Mouse (Mus musculus) midbrain, embryonic 10.5 days (tissue): ENCODE measurements at regions not wholly inside any gene's neighbourhood (a gene's known extent, or its start where the extent isn't known, plus 50 kb on each side); places are given as distances from the start of the nearest gene placed in this dataset.

ENCODE experiments used
- DNase-seq: peaks from one replicate; pipeline ENCODE4 v3.0.0-alpha.2; 2017; ENCODE audit warnings: low spot score
- H3K27ac ChIP-seq: fragments of 300-500 bp; sonication (generic); replicated peaks from 2 replicates; pipeline ENCODE4 v1.5.1; 2016; ENCODE audit warnings: mild to moderate bottlenecking
- H3K27me3 ChIP-seq: fragments of 300-500 bp; sonication (generic); 2 replicates; pipeline ENCODE4 v1.6.1; 2016; ENCODE audit warnings: low read depth, mild to moderate bottlenecking; ENCODE audit not compliant: poor library complexity, severe bottlenecking
- H3K36me3 ChIP-seq: fragments of 300-500 bp; sonication (generic); 2 replicates; pipeline ENCODE4 v1.6.1; 2016; ENCODE audit warnings: mild to moderate bottlenecking, moderate library complexity
- H3K4me1 ChIP-seq: fragments of 300-500 bp; sonication (generic); 2 replicates; pipeline ENCODE4 v1.6.1; 2016
- H3K4me3 ChIP-seq: fragments of 300-500 bp; sonication (generic); 2 replicates; pipeline ENCODE4 v1.5.1; 2016; ENCODE audit warnings: mild to moderate bottlenecking, moderate library complexity
- H3K9me3 ChIP-seq: fragments of 300-500 bp; sonication (generic); replicated peaks from 2 replicates; pipeline ENCODE4 v1.6.1; 2016; ENCODE audit warnings: mild to moderate bottlenecking
- whole genome bisulfite sequencing: fragments of 180-500 bp; shearing (Covaris S2); methylation state at CpG from one replicate; pipeline ENCODE4 v1.1.7; 2016; 5-methylcytosine and 5-hydroxymethylcytosine counted together

- Histone ChIP-seq H3K4me1 (no peaks in the 10 kb centered on the region), H3K27me3 (no peaks in the 10 kb centered on the region), H3K36me3 (no peaks in the 10 kb centered on the region), H3K27ac (no peak overlapping the region), H3K4me3 (no peak overlapping the region), H3K9me3 (no peaks in the 10 kb centered on the region)
- DNase-seq: no peak
- WGBS: 82% methylated on average over 7 of the region's 7 CpGs
Measured at GRCm38 (mm10) chr7:95710088-95710487, 461.0 kb upstream of the Tenm4 start.

GRCm38 (mm10) chr7:95720083-95720482 is 451.0 kb upstream of the Tenm4 start:
- no peaks in the 10 kb centered on the region for H3K9me3 ChIP-seq
- no peak overlapping the region for H3K4me3 ChIP-seq
- no peak overlapping the region for H3K27ac ChIP-seq
- no peaks in the 10 kb centered on the region for H3K27me3 ChIP-seq
- no peak for DNase-seq
- H3K36me3 ChIP-seq: no peaks in the 10 kb centered on the region
- no peaks in the 10 kb centered on the region for H3K4me1 ChIP-seq

GRCm38 (mm10) chr7:95725716-95726487 is 445.1 kb upstream of the Tenm4 start:
- Histone ChIP-seq H3K4me1 (no peaks in the 10 kb centered on the region), H3K36me3 (no peaks in the 10 kb centered on the region), H3K27me3 (no peaks in the 10 kb centered on the region), H3K9me3 (no peaks in the 10 kb centered on the region), H3K27ac (no peak overlapping the region), H3K4me3 (no peak overlapping the region)
- no peak for DNase-seq
- 87% methylated on average over 2 of the region's 2 CpGs for WGBS

GRCm38 (mm10) chr7:95733807-95734206 is 437.2 kb upstream of the Tenm4 start:
- DNase-seq: no peak
- Histone ChIP-seq H3K27me3 (no peaks in the 10 kb centered on the region), H3K27ac (no peak overlapping the region), H3K4me1 (no peaks in the 10 kb centered on the region), H3K4me3 (no peak overlapping the region), H3K9me3 (no peaks in the 10 kb centered on the region), H3K36me3 (no peaks in the 10 kb centered on the region)
- WGBS: 88% methylated on average over 1 of the region's 1 CpGs

- Histone ChIP-seq H3K27ac (no peak overlapping the region), H3K27me3 (no peaks in the 10 kb centered on the region), H3K4me1 (no peaks in the 10 kb centered on the region), H3K9me3 (no peaks in the 10 kb centered on the region), H3K4me3 (no peak overlapping the region), H3K36me3 (no peaks in the 10 kb centered on the region)
- 74% methylated on average over 5 of the region's 5 CpGs for WGBS
- no peak for DNase-seq
Measured at GRCm38 (mm10) chr7:95734587-95734986, 436.5 kb upstream of the Tenm4 start.

- Histone ChIP-seq H3K4me3 (no peak overlapping the region), H3K9me3 (no peaks in the 10 kb centered on the region), H3K36me3 (no peaks in the 10 kb centered on the region), H3K27ac (no peak overlapping the region), H3K4me1 (no peaks in the 10 kb centered on the region), H3K27me3 (no peaks in the 10 kb centered on the region)
- no peak for DNase-seq
Measured at GRCm38 (mm10) chr7:95736716-95737115, 434.3 kb upstream of the Tenm4 start.

GRCm38 (mm10) chr7:95738725-95739245 is 432.3 kb upstream of the Tenm4 start:
- Histone ChIP-seq H3K4me1 (no peaks in the 10 kb centered on the region), H3K27ac (no peak overlapping the region), H3K4me3 (no peak overlapping the region), H3K36me3 (no peaks in the 10 kb centered on the region), H3K27me3 (no peaks in the 10 kb centered on the region), H3K9me3 (no peaks in the 10 kb centered on the region)
- 83% methylated on average over 2 of the region's 2 CpGs for WGBS
- no peak for DNase-seq

GRCm38 (mm10) chr7:95739779-95740178 is 431.3 kb upstream of the Tenm4 start:
- no peak for DNase-seq
- WGBS: 86% methylated on average over 5 of the region's 5 CpGs

GRCm38 (mm10) chr7:95758375-95758774 is 412.7 kb upstream of the Tenm4 start:
- WGBS: 89% methylated on average over 2 of the region's 2 CpGs
- H3K4me3 ChIP-seq: no peak overlapping the region

More at GRCm38 (mm10) chr7:95739779-95740178, 431.3 kb upstream of the Tenm4 start:
- no peaks in the 10 kb centered on the region for H3K9me3 ChIP-seq
- no peaks in the 10 kb centered on the region for H3K4me1 ChIP-seq
- H3K27me3 ChIP-seq: no peaks in the 10 kb centered on the region
- H3K4me3 ChIP-seq: no peak overlapping the region
- H3K27ac ChIP-seq: no peak overlapping the region
- no peaks in the 10 kb centered on the region for H3K36me3 ChIP-seq

GRCm38 (mm10) chr7:95760945-95761661 is 409.9 kb upstream of the Tenm4 start:
- peaks cover 18% of the 10 kb centered on the region for H3K4me1 ChIP-seq
- no peak for DNase-seq
- WGBS: 67% methylated on average over 12 of the region's 12 CpGs

More at GRCm38 (mm10) chr7:95758375-95758774, 412.7 kb upstream of the Tenm4 start:
- Histone ChIP-seq H3K4me1 (peaks cover 18% of the 10 kb centered on the region), H3K27ac (no peak overlapping the region), H3K27me3 (no peaks in the 10 kb centered on the region), H3K36me3 (no peaks in the 10 kb centered on the region), H3K9me3 (no peaks in the 10 kb centered on the region)
- no peak for DNase-seq

GRCm38 (mm10) chr7:95766356-95767150 is 404.5 kb upstream of the Tenm4 start:
- no peak overlapping the region for H3K4me3 ChIP-seq
- DNase-seq: no peak
- H3K4me1 ChIP-seq: peaks cover 1% of the 10 kb centered on the region
- no peaks in the 10 kb centered on the region for H3K9me3 ChIP-seq
- 91% methylated on average over 6 of the region's 6 CpGs for WGBS
- no peak overlapping the region for H3K27ac ChIP-seq
- H3K27me3 ChIP-seq: no peaks in the 10 kb centered on the region
- H3K36me3 ChIP-seq: no peaks in the 10 kb centered on the region

More at GRCm38 (mm10) chr7:95760945-95761661, 409.9 kb upstream of the Tenm4 start:
- no peak overlapping the region for H3K27ac ChIP-seq
- H3K27me3 ChIP-seq: no peaks in the 10 kb centered on the region
- no peaks in the 10 kb centered on the region for H3K36me3 ChIP-seq
- no peaks in the 10 kb centered on the region for H3K9me3 ChIP-seq
- no peak overlapping the region for H3K4me3 ChIP-seq

GRCm38 (mm10) chr7:95784523-95784922 is 386.5 kb upstream of the Tenm4 start:
- H3K4me1 ChIP-seq: no peaks in the 10 kb centered on the region
- no peak overlapping the region for H3K27ac ChIP-seq
- H3K4me3 ChIP-seq: no peak overlapping the region
- H3K27me3 ChIP-seq: no peaks in the 10 kb centered on the region
- no peak for DNase-seq
- H3K9me3 ChIP-seq: no peaks in the 10 kb centered on the region
- H3K36me3 ChIP-seq: no peaks in the 10 kb centered on the region
